Mouse (Mus musculus): ENCODE results near the gene Dntt. TPM values are rescaled to one million over a fixed set of nuclear protein-coding genes. Genes with fewer than 3 reads are reported as not detected.

The Dntt gene
- total RNA-seq, 2 experiments from 2014 or later = not detected

- no peak for DNase-seq
Measured at GRCm38 (mm10) chr19:41011676-41012075, 17.4 kb upstream of the Dntt start.

- DNase-seq = no peak
Measured at GRCm38 (mm10) chr19:41013591-41013990, 15.5 kb upstream of the Dntt start.

GRCm38 (mm10) chr19:41014003-41014402, 15.1 kb upstream of the Dntt start:
- DNase-seq = no peak

GRCm38 (mm10) chr19:41015951-41016716, 12.9 kb upstream of the Dntt start:
- DNase-seq = peak; percentile 24 to 53

GRCm38 (mm10) chr19:41019164-41019675, 9.9 kb upstream of the Dntt start:
- DNase-seq = no peak

GRCm38 (mm10) chr19:41020537-41020936, 8.5 kb upstream of the Dntt start:
- DNase-seq = no peak

- no peak for DNase-seq
Measured at GRCm38 (mm10) chr19:41022244-41022643, 6.8 kb upstream of the Dntt start.

GRCm38 (mm10) chr19:41026551-41026950, 2.5 kb upstream of the Dntt start:
- DNase-seq = no peak

GRCm38 (mm10) chr19:41027024-41027423, 2.1 kb upstream of the Dntt start:
- no peak for DNase-seq

- DNase-seq = no peak
Measured at GRCm38 (mm10) chr19:41027601-41028000, 1.5 kb upstream of the Dntt start.

- DNase-seq = no peak
Measured at GRCm38 (mm10) chr19:41030161-41030560, 1.1 kb downstream of the Dntt start.

- peak; percentile 6 to 20 for DNase-seq
Measured at GRCm38 (mm10) chr19:41031009-41031408, 1.9 kb downstream of the Dntt start.

- DNase-seq = no peak
Measured at GRCm38 (mm10) chr19:41031869-41032268, 2.8 kb downstream of the Dntt start.

- no peak for DNase-seq
Measured at GRCm38 (mm10) chr19:41035809-41036551, 6.9 kb downstream of the Dntt start.

- no peak for DNase-seq
Measured at GRCm38 (mm10) chr19:41039110-41039509, 10.0 kb downstream of the Dntt start.

GRCm38 (mm10) chr19:41045091-41045770, 16.2 kb downstream of the Dntt start:
- DNase-seq = no peak

- DNase-seq = no peak
Measured at GRCm38 (mm10) chr19:41047437-41048186, 18.5 kb downstream of the Dntt start.

GRCm38 (mm10) chr19:41048187-41048559, 19.1 kb downstream of the Dntt start:
- DNase-seq = no peak

- no peak for DNase-seq
Measured at GRCm38 (mm10) chr19:41051714-41052113, 22.6 kb downstream of the Dntt start.

GRCm38 (mm10) chr19:41052247-41052646, 23.2 kb downstream of the Dntt start:
- DNase-seq = no peak

- DNase-seq = peak; percentile 19 to 42
Measured at GRCm38 (mm10) chr19:41053530-41053929, 24.5 kb downstream of the Dntt start.

- no peak for DNase-seq
Measured at GRCm38 (mm10) chr19:41054702-41055101, 25.6 kb downstream of the Dntt start.
